Mouse (Mus musculus) ES-Bruce4 (cell line): ENCODE measurements around the gene Olfr127. TPM values are rescaled to one million over a fixed set of nuclear protein-coding genes. Genes with fewer than 3 reads are reported as not detected.
"Not testable (repeated sequence)": the region's sequence is repeated elsewhere in the genome, so short reads cannot be mapped to it uniquely, and the experiment has no call there.

ENCODE experiments used
- H3K27ac ChIP-seq: 2 replicates; pipeline ENCODE4 v1.5.1; 2012; ENCODE audit warnings: low read length, inconsistent platforms; ENCODE audit not compliant: insufficient read depth
- H3K27me3 ChIP-seq: 2 replicates; pipeline ENCODE4 v1.6.1; 2012; ENCODE audit warnings: mild to moderate bottlenecking, low read length, inconsistent platforms; ENCODE audit not compliant: control insufficient read depth, poor library complexity, insufficient read depth, severe bottlenecking
- H3K36me3 ChIP-seq: 2 replicates; pipeline ENCODE4 v1.6.1; 2012; ENCODE audit warnings: inconsistent platforms, mild to moderate bottlenecking, low read length, moderate library complexity; ENCODE audit not compliant: control insufficient read depth, poor library complexity, insufficient read depth, severe bottlenecking
- H3K4me1 ChIP-seq: one replicate; pipeline ENCODE4 v1.8.1; 2011; ENCODE audit warnings: low read length; ENCODE audit not compliant: control insufficient read depth, insufficient read depth
- H3K4me3 ChIP-seq: 2 replicates; pipeline ENCODE4 v1.5.1; 2011; ENCODE audit warnings: low read depth, mild to moderate bottlenecking, low read length
- H3K9ac ChIP-seq: 2 replicates; pipeline ENCODE4 v1.6.1; 2012; ENCODE audit warnings: low read depth, mild to moderate bottlenecking, inconsistent platforms; ENCODE audit not compliant: poor library complexity, severe bottlenecking
- H3K9me3 ChIP-seq: replicated peaks from 2 replicates; pipeline ENCODE4 v1.6.1; 2012; ENCODE audit warnings: mild to moderate bottlenecking, low read length, inconsistent platforms; ENCODE audit not compliant: control insufficient read depth, poor library complexity, insufficient read depth, severe bottlenecking
- CTCF ChIP-seq: IDR thresholded peaks from one replicate; pipeline ENCODE4 v1.8.1; 2011; ENCODE audit warnings: low read depth, low read length
- EP300 ChIP-seq: IDR thresholded peaks from 2 replicates; pipeline ENCODE4 v1.6.1; 2011; ENCODE audit warnings: low read depth, low read length; ENCODE audit not compliant: insufficient read depth
- POLR2A ChIP-seq: IDR thresholded peaks from one replicate; pipeline ENCODE4 v1.8.1; 2011; ENCODE audit warnings: low read length; ENCODE audit not compliant: insufficient read depth
- polyA plus RNA-seq: library from polyadenylated mRNA; stranded (reverse); fragments of >200 nt; gene quantifications from 2 replicates; pipeline ENCODE4 v1.2.4, GENCODE M21; 2011; ENCODE audit warnings: low read depth; ENCODE audit not compliant: missing spikeins, insufficient read depth, insufficient read length

Olfr127 gene
- 0.46 and 0.50 TPM in 2 replicates for polyA plus RNA-seq

GRCm38 (mm10) chr17:37900137-37900536, at the start of gene Olfr127:
TSS of gene Olfr127 (plus strand) at chr17:37900437.
- Histone ChIP-seq H3K27me3 (no peaks in the 10 kb centered on the region), H3K9me3 (0 out of 2 replicates have a peak, but pooled peaks cover 2% of the 10 kb centered on the region), H3K9ac (no peak within 1 kb of the TSS), H3K27ac (no peak within 1 kb of the TSS), H3K36me3 (no peaks in the 10 kb centered on the region), H3K4me3 (no peak within 1 kb of the TSS), H3K4me1 (no peaks in the 10 kb centered on the region)
- TF ChIP-seq POLR2A (no peak), EP300 (no peak), CTCF (no peak)

GRCm38 (mm10) chr17:37863901-37864300, 36.3 kb upstream of the Olfr127 start:
- no peaks in the 10 kb centered on the region for H3K9me3 ChIP-seq
- no peaks in the 10 kb centered on the region for H3K27me3 ChIP-seq
- no peak for TF ChIP-seq POLR2A
- no peak for TF ChIP-seq EP300
- TF ChIP-seq CTCF = no peak
- no peak overlapping the region for H3K4me3 ChIP-seq
- H3K27ac ChIP-seq = no peak overlapping the region
- H3K4me1 ChIP-seq = no peaks in the 10 kb centered on the region
- no peak overlapping the region for H3K9ac ChIP-seq
- H3K36me3 ChIP-seq = no peaks in the 10 kb centered on the region

- H3K36me3 ChIP-seq = no peaks in the 10 kb centered on the region
Measured at GRCm38 (mm10) chr17:37869676-37870205, 30.5 kb upstream of the Olfr127 start.

GRCm38 (mm10) chr17:37873830-37874229, 26.4 kb upstream of the Olfr127 start:
- Histone ChIP-seq H3K27me3 (no peaks in the 10 kb centered on the region), H3K36me3 (no peaks in the 10 kb centered on the region), H3K9ac (no peak overlapping the region), H3K9me3 (no peaks in the 10 kb centered on the region), H3K4me1 (no peaks in the 10 kb centered on the region), H3K4me3 (no peak overlapping the region), H3K27ac (no peak overlapping the region)
- TF ChIP-seq CTCF (no peak), POLR2A (no peak), EP300 (no peak)

More at GRCm38 (mm10) chr17:37869676-37870205, 30.5 kb upstream of the Olfr127 start:
- Histone ChIP-seq H3K9ac (no peak overlapping the region), H3K27ac (no peak overlapping the region), H3K9me3 (no peaks in the 10 kb centered on the region), H3K4me3 (no peak overlapping the region), H3K27me3 (no peaks in the 10 kb centered on the region), H3K4me1 (no peaks in the 10 kb centered on the region)
- TF ChIP-seq POLR2A (no peak), EP300 (no peak), CTCF (no peak)

- H3K4me1 ChIP-seq, H3K9me3 ChIP-seq, H3K27me3 ChIP-seq, H3K9ac ChIP-seq, H3K36me3 ChIP-seq, H3K4me3 ChIP-seq, H3K27ac ChIP-seq: not testable (repeated sequence)
Measured at GRCm38 (mm10) chr17:37906821-37907220, 6.6 kb downstream of the Olfr127 start.

- Histone ChIP-seq H3K27me3 (no peaks in the 10 kb centered on the region), H3K9me3 (no peaks in the 10 kb centered on the region), H3K4me3 (no peak within 1 kb of the TSS), H3K36me3 (no peaks in the 10 kb centered on the region), H3K27ac (no peak within 1 kb of the TSS), H3K4me1 (no peaks in the 10 kb centered on the region), H3K9ac (no peak within 1 kb of the TSS)
- TF ChIP-seq CTCF (no peak), EP300 (no peak), POLR2A (no peak)
Measured at GRCm38 (mm10) chr17:37920248-37920647, 20.0 kb downstream of the Olfr127 start, which contains the start of gene Olfr128. TSS of gene Olfr128 (plus strand) at chr17:37920548.
